Mouse (Mus musculus) myocyte (in vitro differentiated cells): ENCODE measurements around the gene Cers6. TPM values are rescaled to one million over a fixed set of nuclear protein-coding genes. Genes with fewer than 3 reads are reported as not detected.

Source experiments
- H3K27me3 ChIP-seq: one replicate; pipeline ENCODE4 v1.6.1; 2011; ENCODE audit not compliant: control insufficient read depth, insufficient read depth, insufficient read length
- H3K36me3 ChIP-seq: one replicate; pipeline ENCODE4 v1.6.1; 2011; ENCODE audit not compliant: control insufficient read depth, insufficient read depth
- H3K4me2 ChIP-seq: one replicate; pipeline ENCODE4 v1.6.1; 2011; ENCODE audit warnings: low read depth, control low read depth
- H3K4me3 ChIP-seq: one replicate; pipeline ENCODE4 v1.5.1; 2011; ENCODE audit warnings: mild to moderate bottlenecking, control low read depth, moderate library complexity
- H3K79me2 ChIP-seq: one replicate; pipeline ENCODE4 v1.6.1; 2011; ENCODE audit not compliant: control insufficient read depth, insufficient read depth
- H3ac ChIP-seq: one replicate; pipeline ENCODE4 v1.6.1; 2011; ENCODE audit not compliant: control insufficient read depth, insufficient read length
- CEBPB ChIP-seq: IDR thresholded peaks from 2 replicates; pipeline ENCODE4 v1.6.1; 2011; ENCODE audit warnings: mild to moderate bottlenecking, moderate library complexity; ENCODE audit not compliant: poor library complexity, insufficient read depth, severe bottlenecking
- E2F4 ChIP-seq: IDR thresholded peaks from one replicate; pipeline ENCODE4 v1.6.1; 2011; ENCODE audit warnings: mild to moderate bottlenecking, control low read depth, moderate library complexity; ENCODE audit not compliant: insufficient read depth
- MAX ChIP-seq: IDR thresholded peaks from one replicate; pipeline ENCODE4 v1.6.1; 2011; ENCODE audit warnings: low read depth, mild to moderate bottlenecking, control low read depth
- MYOD1 ChIP-seq, 3 experiments: IDR thresholded peaks; one replicate each; pipeline ENCODE4 v1.6.1; 2011; ENCODE audit warnings: control low read depth in 2 of 3, low read depth in 2 of 3, mild to moderate bottlenecking in 2 of 3, moderate library complexity in 1 of 3; ENCODE audit not compliant: insufficient read length in 2 of 3, control insufficient read depth in 1 of 3
- MYOG ChIP-seq, 3 experiments: IDR thresholded peaks; one replicate each; pipeline ENCODE4 v1.6.1; 2011; ENCODE audit warnings: control low read depth in 2 of 3, low read depth in 2 of 3, mild to moderate bottlenecking in 2 of 3; ENCODE audit not compliant: insufficient read length in 2 of 3, control insufficient read depth in 1 of 3, insufficient read depth in 1 of 3
- POLR2A ChIP-seq: IDR thresholded peaks from one replicate; pipeline ENCODE4 v1.6.1; 2011; ENCODE audit warnings: low read depth, mild to moderate bottlenecking, control low read depth, moderate library complexity; ENCODE audit not compliant: insufficient read length
- POLR2AphosphoS2 ChIP-seq: IDR thresholded peaks from one replicate; pipeline ENCODE4 v1.6.1; 2011; ENCODE audit warnings: low read depth, control low read depth; ENCODE audit not compliant: insufficient read length
- REST ChIP-seq: IDR thresholded peaks from one replicate; pipeline ENCODE4 v1.6.1; 2011; ENCODE audit warnings: mild to moderate bottlenecking, control low read depth, moderate library complexity; ENCODE audit not compliant: insufficient read depth, insufficient read length
- SRF ChIP-seq: IDR thresholded peaks from one replicate; pipeline ENCODE4 v1.6.1; 2011; ENCODE audit warnings: low read depth; ENCODE audit not compliant: control insufficient read depth, insufficient read length
- TCF12 ChIP-seq: IDR thresholded peaks from one replicate; pipeline ENCODE4 v1.6.1; 2011; ENCODE audit warnings: mild to moderate bottlenecking, control low read depth; ENCODE audit not compliant: poor library complexity, insufficient read depth, severe bottlenecking
- TCF3 ChIP-seq: IDR thresholded peaks from one replicate; pipeline ENCODE4 v1.6.1; 2011; ENCODE audit warnings: low read depth, control low read depth; ENCODE audit not compliant: insufficient read length
- USF1 ChIP-seq: IDR thresholded peaks from one replicate; pipeline ENCODE4 v1.6.1; 2011; ENCODE audit warnings: low read depth, mild to moderate bottlenecking, control low read depth, moderate library complexity
- polyA plus RNA-seq: library from polyadenylated mRNA; unstranded; fragments of >200 nt; fragmentation: generic; extraction: Trizol; gene quantifications from one replicate; pipeline ENCODE4 v1.2.1, GENCODE M21; 2012; ENCODE audit warnings: missing spikeins

The Cers6 gene
- polyA plus RNA-seq, 1 experiment = 16.5 TPM

- Histone ChIP-seq H3ac (no peak overlapping the region), H3K79me2 (no peaks in the 10 kb centered on the region)
Measured at GRCm38 (mm10) chr2:69086505-69087260, 225.4 kb downstream of the Cers6 start.

DNA sequence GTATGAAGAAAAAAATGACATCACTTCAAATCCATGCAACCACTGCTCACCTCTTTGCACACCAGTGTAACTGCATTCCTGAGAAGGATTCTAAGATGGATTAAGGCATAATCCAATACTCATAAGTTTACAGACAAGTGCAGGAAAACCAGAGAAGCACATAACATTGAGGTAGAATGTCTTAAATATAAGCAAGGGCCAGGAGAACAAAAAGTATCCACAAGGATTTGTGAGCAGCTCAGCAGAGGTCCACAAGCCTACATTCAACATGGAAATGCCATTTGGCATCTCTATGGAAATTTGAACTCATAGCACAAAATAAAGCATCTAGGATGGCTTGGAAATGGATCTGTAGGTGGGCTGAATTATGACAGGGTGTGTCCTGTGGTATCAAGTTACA, 234.6 kb downstream of the Cers6 start:
- Histone ChIP-seq H3ac (no peak overlapping the region), H3K4me2 (no peak overlapping the region), H3K27me3 (no peaks in the 10 kb centered on the region), H3K36me3 (peaks cover 5% of the 10 kb centered on the region), H3K79me2 (no peaks in the 10 kb centered on the region), H3K4me3 (no peak overlapping the region)
- TF ChIP-seq E2F4 (no peak), TCF12 (no peak), CEBPB (no peak), TCF3 (no peak), POLR2AphosphoS2 (no peak), MYOG (IDR thresholded peaks at IDR 0.05; ENCODE audit: control insufficient read depth in 1 of 3, insufficient read depth in 1 of 3, insufficient read length in 2 of 3, low read depth in 2 of 3) (no peak), POLR2A (no peak), USF1 (no peak), SRF (no peak), MAX (no peak), REST (no peak), MYOD1 (IDR thresholded peaks at IDR 0.05; ENCODE audit: control insufficient read depth in 1 of 3, insufficient read length in 2 of 3, low read depth in 2 of 3) (no peak)

More at GRCm38 (mm10) chr2:69086505-69087260, 225.4 kb downstream of the Cers6 start:
- Histone ChIP-seq H3K4me3 (no peak overlapping the region), H3K4me2 (no peak overlapping the region), H3K27me3 (no peaks in the 10 kb centered on the region), H3K36me3 (peaks cover 24% of the 10 kb centered on the region)
- TF ChIP-seq REST (no peak), E2F4 (no peak), SRF (no peak), MYOD1 (IDR thresholded peaks at IDR 0.05; ENCODE audit: control insufficient read depth in 1 of 3, insufficient read length in 2 of 3, low read depth in 2 of 3) (no peak), POLR2A (no peak), CEBPB (no peak), TCF12 (no peak), USF1 (no peak), MYOG (IDR thresholded peaks at IDR 0.05; ENCODE audit: control insufficient read depth in 1 of 3, insufficient read depth in 1 of 3, insufficient read length in 2 of 3, low read depth in 2 of 3) (no peak), POLR2AphosphoS2 (no peak), TCF3 (no peak), MAX (no peak)

DNA sequence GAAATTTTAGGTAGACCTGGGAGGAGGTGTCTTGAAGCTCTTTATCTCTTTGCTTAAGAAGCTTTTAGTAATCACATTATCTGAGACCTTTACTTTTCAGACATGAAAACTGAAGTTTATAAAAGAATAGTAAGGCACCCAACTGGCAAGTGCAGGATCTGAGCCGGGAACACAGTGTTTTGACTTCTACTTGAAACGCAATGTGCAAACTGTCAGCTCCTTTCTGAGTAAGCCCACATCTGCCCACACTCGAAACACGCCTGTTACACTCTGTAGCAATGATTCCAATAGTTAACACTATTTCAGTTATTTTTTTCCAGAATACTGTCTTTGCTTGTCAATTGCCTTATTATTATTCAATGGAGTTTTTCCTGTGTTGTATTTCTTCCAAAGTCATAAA, 235.6 kb downstream of the Cers6 start:
- no peak for TF ChIP-seq TCF12
- no peak for TF ChIP-seq TCF3
- no peak for TF ChIP-seq POLR2A
- no peak for TF ChIP-seq MYOG (IDR thresholded peaks at IDR 0.05; ENCODE audit: control insufficient read depth in 1 of 3, insufficient read depth in 1 of 3, insufficient read length in 2 of 3, low read depth in 2 of 3)
- TF ChIP-seq POLR2AphosphoS2 = no peak
- no peak for TF ChIP-seq MAX
- TF ChIP-seq SRF = no peak
- H3K79me2 ChIP-seq = no peaks in the 10 kb centered on the region

DNA sequence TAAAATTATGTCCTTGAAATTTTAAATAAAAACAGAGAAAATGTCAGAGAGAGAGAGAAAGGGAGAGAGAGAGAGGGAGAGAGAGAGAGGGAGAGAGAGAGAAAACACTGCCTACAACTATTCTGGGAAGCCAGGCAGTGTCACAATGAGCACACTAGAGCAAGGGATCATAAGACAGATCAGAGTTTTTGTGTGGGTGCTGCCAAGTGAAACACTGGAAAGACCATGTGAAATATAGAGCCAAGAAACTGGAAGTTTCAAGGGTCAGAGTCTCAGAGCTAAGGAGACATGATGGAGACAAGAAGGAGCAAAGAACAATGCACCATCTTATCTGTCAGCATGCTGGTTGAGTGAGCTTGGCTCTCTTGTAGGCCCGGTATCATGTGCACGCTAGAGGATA, 236.3 kb downstream of the Cers6 start:
- H3ac ChIP-seq = no peak overlapping the region
- H3K27me3 ChIP-seq = no peaks in the 10 kb centered on the region
- TF ChIP-seq REST (no peak), TCF12 (no peak), MAX (no peak), MYOG (IDR thresholded peaks at IDR 0.05; ENCODE audit: control insufficient read depth in 1 of 3, insufficient read depth in 1 of 3, insufficient read length in 2 of 3, low read depth in 2 of 3) (no peak), E2F4 (no peak), TCF3 (no peak), POLR2A (no peak)
- H3K79me2 ChIP-seq = no peaks in the 10 kb centered on the region
- H3K4me2 ChIP-seq = no peak overlapping the region
- peaks cover 4% of the 10 kb centered on the region for H3K36me3 ChIP-seq
- H3K4me3 ChIP-seq = no peak overlapping the region

More for the DNA sequence above, 235.6 kb downstream of the Cers6 start:
- Histone ChIP-seq H3K27me3 (no peaks in the 10 kb centered on the region), H3ac (no peak overlapping the region), H3K4me3 (no peak overlapping the region), H3K4me2 (no peak overlapping the region), H3K36me3 (peaks cover 5% of the 10 kb centered on the region)

GRCm38 (mm10) chr2:69098701-69099100, 237.5 kb downstream of the Cers6 start:
- no peak for TF ChIP-seq MYOG (IDR thresholded peaks at IDR 0.05; ENCODE audit: control insufficient read depth in 1 of 3, insufficient read depth in 1 of 3, insufficient read length in 2 of 3, low read depth in 2 of 3)
- no peak for TF ChIP-seq USF1
- TF ChIP-seq TCF12 = no peak
- TF ChIP-seq TCF3 = no peak
- TF ChIP-seq MYOD1 (IDR thresholded peaks at IDR 0.05; ENCODE audit: control insufficient read depth in 1 of 3, insufficient read length in 2 of 3, low read depth in 2 of 3) = no peak
- no peak for TF ChIP-seq MAX
- TF ChIP-seq E2F4 = no peak
- TF ChIP-seq SRF = no peak
- TF ChIP-seq POLR2A = no peak
- TF ChIP-seq CEBPB = no peak
- TF ChIP-seq REST = no peak
- no peak for TF ChIP-seq POLR2AphosphoS2
- Histone ChIP-seq H3K36me3 (no peaks in the 10 kb centered on the region), H3K4me3 (no peak overlapping the region)

More at GRCm38 (mm10) chr2:69098701-69099100, 237.5 kb downstream of the Cers6 start:
- no peaks in the 10 kb centered on the region for H3K79me2 ChIP-seq
- no peak overlapping the region for H3ac ChIP-seq
- no peaks in the 10 kb centered on the region for H3K27me3 ChIP-seq
- no peak overlapping the region for H3K4me2 ChIP-seq
